Mouse (Mus musculus): ENCODE measurements around the gene Kif21a. TPM values are rescaled to one million over a fixed set of nuclear protein-coding genes. Genes with fewer than 3 reads are reported as not detected.

The Kif21a gene
- polyA plus RNA-seq, 1 experiment = 24.2 TPM

DNA sequence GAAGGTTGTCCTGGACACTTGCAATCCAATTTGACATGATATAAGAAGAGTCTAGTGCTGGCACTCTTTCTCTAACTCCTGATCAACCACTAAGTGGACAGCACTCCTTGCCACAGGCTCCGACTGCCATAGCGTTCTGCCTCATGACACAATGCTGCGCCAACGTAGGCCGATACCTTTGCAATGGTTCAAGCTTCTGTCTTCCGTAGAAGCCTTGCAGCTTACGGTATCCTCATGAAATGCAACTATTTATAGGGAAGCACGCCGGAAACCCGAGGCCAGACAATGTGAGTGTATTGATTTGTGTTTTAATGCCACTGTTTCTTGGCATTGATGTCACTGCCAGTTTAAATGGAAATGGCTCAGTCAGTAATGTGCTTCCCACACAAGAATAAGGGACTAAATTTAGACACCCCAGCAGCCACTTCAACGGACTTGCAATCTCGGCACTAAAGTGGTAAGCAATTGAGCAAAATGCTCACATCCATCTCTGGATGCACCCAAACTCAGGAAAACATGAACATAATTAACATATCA is 62.0 kb downstream of the Kif21a start:
- no peak for DNase-seq
- no peak for TF ChIP-seq CTCF (conservative IDR thresholded peaks at IDR 0.05; ENCODE audit: insufficient read depth, insufficient read length, low read depth, low read length)
- 92% methylated on average over 12 of the region's 12 CpGs for WGBS

DNA sequence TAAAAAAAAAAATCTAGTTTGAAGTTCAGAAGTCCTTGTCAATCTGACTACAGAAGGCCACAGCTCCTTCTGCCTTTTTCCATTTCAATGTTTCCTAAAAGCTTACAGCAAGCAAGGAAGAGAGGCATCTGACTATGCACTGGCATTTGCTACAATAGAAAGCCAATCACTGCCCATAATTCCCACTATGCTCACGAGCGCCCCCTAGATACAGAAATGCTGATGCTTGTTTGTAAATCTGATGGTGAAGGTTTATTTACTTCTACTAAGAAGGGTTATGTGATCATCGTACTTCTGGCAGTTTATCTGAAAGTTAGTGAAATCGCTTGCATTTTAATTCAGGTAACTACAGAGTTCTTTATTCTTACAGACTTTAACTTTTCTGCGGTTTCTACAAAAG is 73.8 kb downstream of the Kif21a start:
- WGBS = 78% methylated on average over 5 of the region's 5 CpGs
- 0 out of 2 replicates have a peak, but pooled peaks have one; percentile 2 for TF ChIP-seq CTCF (conservative IDR thresholded peaks at IDR 0.05; ENCODE audit: insufficient read depth, insufficient read length, low read depth, low read length)
- no peak for TF ChIP-seq POLR2A (IDR thresholded peaks at IDR 0.05; ENCODE audit: low read depth, low read length)
- no peak overlapping the region for H3K4me3 ChIP-seq (ENCODE audit: insufficient read depth, low read depth, low read length)

More for the DNA sequence above, 62.0 kb downstream of the Kif21a start:
- H3K4me1 ChIP-seq (ENCODE audit: control insufficient read depth, insufficient read depth, low read length) = no peaks in the 10 kb centered on the region
- no peaks in the 10 kb centered on the region for H3K27me3 ChIP-seq (replicated peaks; ENCODE audit: control insufficient read depth, insufficient read depth, low read length)
- H3K36me3 ChIP-seq (ENCODE audit: control insufficient read depth, insufficient read depth, low read length) = no peaks in the 10 kb centered on the region; the same call in none of the 2 replicates
- no peak overlapping the region for H3K4me3 ChIP-seq (ENCODE audit: insufficient read depth, low read depth, low read length)
- H3K27ac ChIP-seq (ENCODE audit: insufficient read depth, low read depth, low read length) = no peak overlapping the region

DNA sequence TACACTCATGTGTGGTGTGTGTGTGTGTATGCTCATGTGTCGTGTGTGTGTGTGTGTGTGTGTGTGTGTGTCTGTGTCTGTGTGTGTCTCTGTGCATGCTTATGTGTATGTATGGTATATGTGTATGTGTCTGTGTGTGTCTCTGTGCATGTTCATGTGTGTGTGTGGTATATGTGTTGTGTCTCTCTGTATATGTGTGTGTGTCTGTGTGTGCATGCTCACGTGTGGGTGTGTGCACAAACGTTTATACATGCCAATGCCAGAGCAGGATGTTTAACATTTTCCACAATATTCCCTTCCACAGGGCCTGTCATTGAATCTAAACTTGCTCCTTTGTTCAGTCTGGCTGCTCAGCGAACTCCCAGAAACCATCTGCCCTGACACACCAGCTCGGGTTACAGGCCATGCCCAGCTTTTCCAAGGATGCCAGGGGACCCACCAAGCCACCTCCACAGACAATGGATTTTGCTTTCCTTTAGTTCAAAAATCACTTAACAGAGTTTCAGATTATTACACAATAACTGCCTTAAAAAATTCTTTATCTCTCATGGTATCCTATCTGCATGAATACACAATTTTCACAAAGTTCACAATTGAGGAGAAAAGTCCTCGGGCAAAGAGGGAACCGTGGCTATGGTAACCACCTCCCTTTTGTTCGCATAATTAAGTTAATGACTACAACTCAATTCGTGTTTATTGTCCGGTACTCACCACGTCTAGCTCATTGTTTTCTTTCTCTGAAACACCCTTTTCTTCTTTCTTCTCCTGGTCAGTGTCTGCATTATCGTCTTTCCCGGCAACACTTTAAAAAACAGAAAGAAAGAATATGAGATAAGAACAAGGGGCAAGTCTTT is 77.6 kb downstream of the Kif21a start:
- WGBS = 51% methylated on average over 13 of the region's 13 CpGs
- no peak for DNase-seq
- no peak overlapping the region for H3K4me3 ChIP-seq (ENCODE audit: insufficient read depth, low read depth, low read length)
- TF ChIP-seq POLR2A (IDR thresholded peaks at IDR 0.05; ENCODE audit: low read depth, low read length) (no peak), CTCF (conservative IDR thresholded peaks at IDR 0.05; ENCODE audit: insufficient read depth, insufficient read length, low read depth, low read length) (no peak)
- H3K27me3 ChIP-seq (replicated peaks; ENCODE audit: control insufficient read depth, insufficient read depth, low read length) = no peaks in the 10 kb centered on the region
- peaks cover 2% of the 10 kb centered on the region for H3K36me3 ChIP-seq (ENCODE audit: control insufficient read depth, insufficient read depth, low read length)
- no peaks in the 10 kb centered on the region for H3K4me1 ChIP-seq (ENCODE audit: control insufficient read depth, insufficient read depth, low read length)
- no peak overlapping the region for H3K27ac ChIP-seq (ENCODE audit: insufficient read depth, low read depth, low read length)

More for the DNA sequence above, 73.8 kb downstream of the Kif21a start:
- DNase-seq = no peak
- no peak overlapping the region for H3K27ac ChIP-seq (ENCODE audit: insufficient read depth, low read depth, low read length)
- no peaks in the 10 kb centered on the region for H3K27me3 ChIP-seq (replicated peaks; ENCODE audit: control insufficient read depth, insufficient read depth, low read length)
- H3K36me3 ChIP-seq (ENCODE audit: control insufficient read depth, insufficient read depth, low read length) = peaks cover 4% of the 10 kb centered on the region; the same call in 1 of the 2 replicates
- no peaks in the 10 kb centered on the region for H3K4me1 ChIP-seq (ENCODE audit: control insufficient read depth, insufficient read depth, low read length)

DNA sequence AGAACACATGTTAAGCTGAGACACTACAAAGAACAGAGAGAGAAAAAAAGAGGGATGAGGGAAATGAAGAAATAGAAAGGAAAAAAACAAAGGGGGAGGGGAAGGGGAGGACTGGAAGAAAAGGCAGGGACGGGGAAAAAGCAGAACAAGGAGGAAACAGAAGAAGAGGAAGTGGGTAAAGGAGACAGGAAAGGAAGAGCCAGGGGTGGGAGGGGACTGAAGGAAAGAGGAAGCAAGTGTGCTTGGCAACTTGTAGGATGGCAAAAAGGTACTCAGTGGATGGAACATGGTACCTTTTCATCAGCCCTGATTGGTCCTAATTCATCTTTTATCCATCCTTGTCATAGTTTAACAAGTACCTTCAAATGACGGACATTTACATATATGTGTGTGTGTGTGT is 86.4 kb downstream of the Kif21a start:
- H3K27ac ChIP-seq (ENCODE audit: insufficient read depth, low read depth, low read length) = no peak overlapping the region
- no peak for DNase-seq
- H3K4me1 ChIP-seq (ENCODE audit: control insufficient read depth, insufficient read depth, low read length) = no peaks in the 10 kb centered on the region
- TF ChIP-seq POLR2A (IDR thresholded peaks at IDR 0.05; ENCODE audit: low read depth, low read length) (no peak), CTCF (conservative IDR thresholded peaks at IDR 0.05; ENCODE audit: insufficient read depth, insufficient read length, low read depth, low read length) (no peak)
- H3K4me3 ChIP-seq (ENCODE audit: insufficient read depth, low read depth, low read length) = no peak overlapping the region
- H3K36me3 ChIP-seq (ENCODE audit: control insufficient read depth, insufficient read depth, low read length) = peaks cover 5% of the 10 kb centered on the region
- WGBS = 70% methylated on average over 2 of the region's 2 CpGs
- no peaks in the 10 kb centered on the region for H3K27me3 ChIP-seq (replicated peaks; ENCODE audit: control insufficient read depth, insufficient read depth, low read length)

DNA sequence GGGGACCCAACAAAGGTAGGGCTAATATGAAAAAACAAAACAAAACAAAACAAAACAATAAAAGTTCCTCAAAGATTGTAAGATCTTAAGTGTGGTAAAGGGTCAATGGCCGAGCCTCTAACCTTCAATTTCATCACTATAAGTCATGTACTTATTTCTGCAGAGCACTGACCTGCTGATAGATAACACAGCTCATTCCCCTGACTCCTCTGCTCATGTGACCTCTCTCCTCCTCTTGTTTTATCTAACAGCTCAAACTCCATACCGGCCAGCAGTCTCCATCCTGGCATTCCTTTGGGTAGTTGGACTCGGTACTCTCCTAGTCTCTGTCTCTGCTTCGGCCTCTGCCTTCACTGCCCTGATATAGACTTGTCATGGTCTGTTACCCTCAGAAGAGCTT is 87.2 kb downstream of the Kif21a start:
- 69% methylated on average over 4 of the region's 4 CpGs for WGBS
- TF ChIP-seq CTCF (conservative IDR thresholded peaks at IDR 0.05; ENCODE audit: insufficient read depth, insufficient read length, low read depth, low read length) (no peak), POLR2A (IDR thresholded peaks at IDR 0.05; ENCODE audit: low read depth, low read length) (no peak)
- Histone ChIP-seq H3K4me3 (ENCODE audit: insufficient read depth, low read depth, low read length) (no peak overlapping the region), H3K27ac (ENCODE audit: insufficient read depth, low read depth, low read length) (no peak overlapping the region), H3K36me3 (ENCODE audit: control insufficient read depth, insufficient read depth, low read length) (peaks cover 3% of the 10 kb centered on the region), H3K4me1 (ENCODE audit: control insufficient read depth, insufficient read depth, low read length) (no peaks in the 10 kb centered on the region), H3K27me3 (replicated peaks; ENCODE audit: control insufficient read depth, insufficient read depth, low read length) (no peaks in the 10 kb centered on the region)
- no peak for DNase-seq

DNA sequence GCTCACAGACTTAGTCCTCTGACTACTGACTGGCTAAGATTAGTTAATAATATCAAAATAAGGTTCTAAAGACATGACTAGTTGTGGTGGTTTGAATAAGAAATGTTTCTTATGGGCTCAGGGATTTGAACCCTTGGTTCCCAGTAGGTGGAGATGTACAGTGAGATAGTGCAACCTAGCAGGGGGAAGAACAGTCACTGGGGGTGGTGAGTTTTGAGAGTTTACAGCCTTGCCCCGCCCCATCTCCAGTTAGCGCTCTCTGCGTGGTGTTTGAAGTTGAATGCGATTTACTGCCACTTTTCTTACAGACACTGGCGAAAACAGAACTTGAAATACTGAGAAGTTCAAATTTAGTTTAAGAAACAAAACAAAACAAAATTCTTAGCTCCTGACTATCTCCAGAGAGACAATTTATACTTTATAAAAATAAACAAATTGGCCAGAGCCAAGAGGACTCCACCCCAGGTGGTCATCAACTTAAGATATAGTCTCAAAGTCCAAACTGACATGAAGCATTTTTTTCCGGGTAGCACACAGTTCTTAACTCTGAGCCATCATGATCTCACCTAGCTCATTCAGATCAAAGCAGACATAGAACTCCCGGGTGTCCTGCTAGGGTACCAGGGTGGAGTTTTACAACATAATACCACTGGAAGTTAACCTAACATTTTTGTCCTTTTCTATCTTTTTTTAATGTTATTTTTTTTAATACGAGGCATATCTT is 88.8 kb downstream of the Kif21a start:
- H3K4me3 ChIP-seq (ENCODE audit: insufficient read depth, low read depth, low read length) = no peak overlapping the region
- peaks cover 2% of the 10 kb centered on the region; the same call in 1 of the 2 replicates for H3K36me3 ChIP-seq (ENCODE audit: control insufficient read depth, insufficient read depth, low read length)
- no peak overlapping the region for H3K27ac ChIP-seq (ENCODE audit: insufficient read depth, low read depth, low read length)
- H3K27me3 ChIP-seq (replicated peaks; ENCODE audit: control insufficient read depth, insufficient read depth, low read length) = no peaks in the 10 kb centered on the region
- no peaks in the 10 kb centered on the region for H3K4me1 ChIP-seq (ENCODE audit: control insufficient read depth, insufficient read depth, low read length)
- no peak for DNase-seq
- WGBS = 70% methylated on average over 8 of the region's 8 CpGs
- TF ChIP-seq POLR2A (IDR thresholded peaks at IDR 0.05; ENCODE audit: low read depth, low read length) (no peak), CTCF (conservative IDR thresholded peaks at IDR 0.05; ENCODE audit: insufficient read depth, insufficient read length, low read depth, low read length) (no peak)

DNA sequence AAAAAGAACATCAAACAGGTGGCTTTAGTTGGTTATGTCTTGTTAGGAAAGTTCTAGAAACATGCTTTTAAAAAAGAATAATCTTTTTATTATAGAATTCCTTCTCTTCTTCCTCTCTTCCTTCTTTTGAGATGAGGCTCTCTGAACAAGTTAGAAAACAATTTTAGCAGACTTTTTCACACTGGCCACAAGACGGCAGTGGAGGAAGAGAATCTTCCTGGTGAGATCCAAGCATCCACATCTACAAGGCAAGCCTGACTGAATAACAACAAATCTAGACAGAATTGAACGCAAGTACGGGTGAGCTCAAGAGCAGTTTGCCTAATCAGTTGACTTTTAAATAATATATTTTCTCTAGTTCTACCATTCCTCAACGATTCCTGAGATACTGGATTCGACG is 98.4 kb downstream of the Kif21a start:
- Histone ChIP-seq H3K4me3 (ENCODE audit: insufficient read depth, low read depth, low read length) (no peak overlapping the region), H3K27me3 (replicated peaks; ENCODE audit: control insufficient read depth, insufficient read depth, low read length) (no peaks in the 10 kb centered on the region), H3K36me3 (ENCODE audit: control insufficient read depth, insufficient read depth, low read length) (peaks cover 2% of the 10 kb centered on the region; the same call in 1 of the 2 replicates), H3K27ac (ENCODE audit: insufficient read depth, low read depth, low read length) (no peak overlapping the region), H3K4me1 (ENCODE audit: control insufficient read depth, insufficient read depth, low read length) (no peaks in the 10 kb centered on the region)
- TF ChIP-seq CTCF (conservative IDR thresholded peaks at IDR 0.05; ENCODE audit: insufficient read depth, insufficient read length, low read depth, low read length) = no peak
- no peak for TF ChIP-seq POLR2A (IDR thresholded peaks at IDR 0.05; ENCODE audit: low read depth, low read length)
- 88% methylated on average over 6 of the region's 6 CpGs for WGBS
- no peak for DNase-seq
